ENCODE assay signal across 28 mouse cellular contexts in the genomic region with DNA sequence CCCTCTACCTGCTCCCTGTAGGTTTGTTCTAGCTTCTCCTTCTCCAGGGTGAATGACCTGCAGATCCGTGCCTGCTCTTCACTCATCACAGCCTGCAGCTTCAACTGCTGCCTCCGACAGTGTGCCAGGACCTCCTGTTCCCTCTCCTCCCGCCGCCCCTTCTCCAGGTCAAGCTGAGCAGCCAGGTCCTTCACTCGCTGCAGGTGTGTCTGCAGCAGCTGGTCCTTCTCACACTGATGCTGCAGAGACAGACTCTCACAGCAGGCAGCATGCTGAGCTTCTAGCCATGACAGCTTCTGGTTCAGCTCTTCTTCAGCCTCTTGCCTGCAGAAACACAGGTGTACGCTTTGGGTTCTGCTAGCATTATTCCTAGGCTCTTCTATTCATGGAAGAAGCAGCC. TPM values are rescaled to one million over a fixed set of nuclear protein-coding genes. Genes with fewer than 3 reads are reported as not detected.
DNase-seq lines count a peak whose midpoint lies in the region; ATAC-seq lines count a peak whose summit lies in the region.
"Had no signal": no experiment of that assay in that cellular context is flagged by ENCODE, and none has a peak within 500 bp of the region (broad histone marks: within the 10 kb centered on the region; RNA-seq: fewer than 3 reads in every experiment).

No protein-coding gene starts in this region.

- WGBS in midbrain, embryonic 11.5 days, result 93% methylated on average over 6 of the region's 6 CpGs
- 91% methylated on average over 6 of the region's 6 CpGs for WGBS in midbrain, embryonic 15.5 days

- ATAC-seq in midbrain, embryonic 11.5 days (ENCODE audit: low FRiP score), result no peak
- no peak for ATAC-seq in midbrain, embryonic 15.5 days (replicated peaks)
- 0 out of 2 replicates have a peak, but pooled peaks have one; percentile 12 for ATAC-seq in erythroblast, adult 5-6 weeks (replicated peaks; ENCODE audit: low FRiP score, poor library complexity, severe bottlenecking)
- ATAC-seq: activated CD4-positive, CD25-positive, alpha-beta regulatory T cell, adult 4 months; forebrain, embryonic 15.5 days; intestine, postnatal 0 days had no signal

- no peaks in the 10 kb centered on the region for H3K4me1 ChIP-seq in midbrain, embryonic 11.5 days (ENCODE audit: control insufficient read depth, insufficient read depth, low read length)
- no peaks in the 10 kb centered on the region for H3K4me1 ChIP-seq in midbrain, embryonic 15.5 days
- H3K4me1 ChIP-seq: embryonic facial prominence, embryonic 12.5 days; embryonic facial prominence, embryonic 15.5 days; forebrain, embryonic 12.5 days; forebrain, embryonic 15.5 days; heart, embryonic 12.5 days; heart, embryonic 15.5 days; hindbrain, embryonic 10.5 days had no signal

- H3K4me3 ChIP-seq in midbrain, embryonic 11.5 days (ENCODE audit: low read depth, low read length), result no peak overlapping the region
- H3K4me3 ChIP-seq in midbrain, embryonic 15.5 days, result no peak overlapping the region
- H3K4me3 ChIP-seq: embryonic facial prominence, embryonic 12.5 days; embryonic facial prominence, embryonic 15.5 days; erythroblast, embryonic 14.5 days; forebrain, embryonic 12.5 days; forebrain, embryonic 15.5 days; heart, embryonic 12.5 days; heart, embryonic 15.5 days; hindbrain, embryonic 10.5 days had no signal

- no peak overlapping the region for H3K27ac ChIP-seq in midbrain, embryonic 11.5 days (ENCODE audit: low read depth, low read length)
- no peak overlapping the region for H3K27ac ChIP-seq in midbrain, embryonic 15.5 days
- H3K27ac ChIP-seq: embryonic facial prominence, embryonic 12.5 days; embryonic facial prominence, embryonic 15.5 days; forebrain, embryonic 12.5 days; forebrain, embryonic 15.5 days; heart, embryonic 15.5 days; hindbrain, embryonic 10.5 days; hindbrain, embryonic 14.5 days had no signal

- no peaks in the 10 kb centered on the region for H3K9me3 ChIP-seq in midbrain, embryonic 11.5 days (ENCODE audit: control insufficient read depth, low read length)
- no peaks in the 10 kb centered on the region for H3K9me3 ChIP-seq in midbrain, embryonic 15.5 days
- H3K9me3 ChIP-seq: embryonic facial prominence, embryonic 12.5 days; embryonic facial prominence, embryonic 15.5 days; forebrain, embryonic 12.5 days; forebrain, embryonic 15.5 days; heart, embryonic 12.5 days; heart, embryonic 15.5 days; hindbrain, embryonic 10.5 days had no signal

- no peaks in the 10 kb centered on the region for H3K27me3 ChIP-seq in midbrain, embryonic 11.5 days (ENCODE audit: control insufficient read depth, insufficient read depth, low read length)
- no peaks in the 10 kb centered on the region for H3K27me3 ChIP-seq in midbrain, embryonic 15.5 days (replicated peaks)
- H3K27me3 ChIP-seq: CH12.LX; embryonic facial prominence, embryonic 12.5 days; embryonic facial prominence, embryonic 15.5 days; forebrain, embryonic 12.5 days; forebrain, embryonic 15.5 days; heart, embryonic 12.5 days; heart, embryonic 15.5 days had no signal

- DNase-seq in cerebellum, postnatal 14 days, result peak; percentile 10 to 18
- DNase-seq in cerebellum, postnatal 25 days, result no peak
- DNase-seq in midbrain, embryonic 11.5 days (ENCODE audit: low spot score, missing footprints), result peak; percentile 74
- no peak for DNase-seq in spleen, adult 18-20 months
- DNase-seq: adrenal gland, adult 8-10 months; adrenal gland, postnatal 25 days; B cell, adult 2 months; cerebellum, adult 11 months; cerebellum, adult 2 months; cerebellum, adult 9-11 months; gastrocnemius, postnatal 25 days; heart, adult 18-20 months; heart, postnatal 10 days; heart, postnatal 36 days had no signal

- H3K9ac ChIP-seq in midbrain, embryonic 11.5 days (ENCODE audit: low read length), result no peak overlapping the region
- no peak overlapping the region for H3K9ac ChIP-seq in midbrain, embryonic 15.5 days
- H3K9ac ChIP-seq: embryonic facial prominence, embryonic 12.5 days; embryonic facial prominence, embryonic 15.5 days; forebrain, embryonic 12.5 days; forebrain, embryonic 15.5 days; heart, embryonic 12.5 days; heart, embryonic 15.5 days; hindbrain, embryonic 14.5 days had no signal

- H3K4me2 ChIP-seq in midbrain, embryonic 11.5 days, result no peak overlapping the region
- H3K4me2 ChIP-seq in midbrain, embryonic 15.5 days, result no peak overlapping the region
- H3K4me2 ChIP-seq: embryonic facial prominence, embryonic 12.5 days; embryonic facial prominence, embryonic 15.5 days; forebrain, embryonic 12.5 days; forebrain, embryonic 15.5 days; heart, embryonic 12.5 days; heart, embryonic 15.5 days; hindbrain, embryonic 14.5 days had no signal

- peaks cover 16% of the 10 kb centered on the region; the same call in 1 of the 2 replicates for H3K36me3 ChIP-seq in midbrain, embryonic 11.5 days (ENCODE audit: control insufficient read depth, insufficient read depth, low read length)
- 0 out of 2 replicates have a peak, but pooled peaks cover 3% of the 10 kb centered on the region for H3K36me3 ChIP-seq in midbrain, embryonic 15.5 days (replicated peaks)
- H3K36me3 ChIP-seq: heart, embryonic 15.5 days had no signal

RNA-seq across cellular contexts. Expression of gene Gins1, which starts 44.9 kb away (rescaled TPM):
- 73.8 and 82.1 TPM in 2 replicates for polyA plus RNA-seq in midbrain, embryonic 11.5 days (2014; fragmentation: Nextera tagmentation; extraction: Ambion mirVana)
- 15.0 TPM in 2 replicates for polyA plus RNA-seq in midbrain, embryonic 15.5 days (2015; fragmentation: Nextera tagmentation; extraction: Ambion mirVana)
- 6.0 and 21.3 TPM in 2 replicates for total RNA-seq in erythroblast, adult 5-6 weeks (2015; ENCODE audit: low replicate concordance)
- 21.1 and 23.8 TPM in 2 replicates for total RNA-seq in erythroblast, adult 5-6 weeks (2017; ENCODE audit: low replicate concordance)

RNA-seq across cellular contexts. Expression of gene Abhd12, which starts 45.5 kb away (rescaled TPM):
- 54.4 and 55.1 TPM in 2 replicates for polyA plus RNA-seq in midbrain, embryonic 11.5 days (2014; fragmentation: Nextera tagmentation; extraction: Ambion mirVana)
- 120 and 127 TPM in 2 replicates for polyA plus RNA-seq in midbrain, embryonic 15.5 days (2015; fragmentation: Nextera tagmentation; extraction: Ambion mirVana)
- total RNA-seq in erythroblast, adult 5-6 weeks (2015; ENCODE audit: low replicate concordance), result 14.6 and 26.1 TPM in 2 replicates
- 13.4 and 42.8 TPM in 2 replicates for total RNA-seq in erythroblast, adult 5-6 weeks (2017; ENCODE audit: low replicate concordance)

Comparison
In these comparisons a context has a peak if more than half of its experiments do, and no peak if none do; other contexts are left out.
1. DNase-seq: peak in cerebellum, postnatal 14 days (2 of 2) and midbrain, embryonic 11.5 days (single experiment); none in cerebellum, postnatal 25 days (0 of 2) and spleen, adult 18-20 months (0 of 2).